Mouse (Mus musculus): Measurements from ENCODE around the gene Slc22a14. TPM values are rescaled to one million over a fixed set of nuclear protein-coding genes. Genes with fewer than 3 reads are reported as not detected.

The Slc22a14 gene
- polyA plus RNA-seq, 1 experiment: not detected

DNA sequence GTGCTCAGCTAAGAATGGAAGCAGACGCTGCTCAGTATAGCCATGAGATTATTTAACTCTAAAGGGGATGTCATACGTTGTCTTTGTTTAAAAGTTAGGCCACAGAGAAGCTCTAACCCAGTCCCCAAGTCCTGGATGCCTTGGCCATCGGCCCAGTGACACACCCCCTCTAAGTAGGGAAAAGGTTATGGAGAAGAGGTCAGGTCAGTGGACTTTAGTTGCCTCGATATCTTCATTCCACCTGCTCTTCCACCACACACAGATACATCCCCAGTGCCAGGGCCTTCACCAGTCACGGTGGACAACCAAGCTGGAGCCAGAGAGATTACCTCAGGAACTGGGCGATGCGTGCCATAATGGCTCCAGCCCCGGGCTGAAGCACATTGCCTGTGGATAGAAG is 209.9 kb downstream of the Slc22a14 start:
- H3K27me3 ChIP-seq (ENCODE audit: control insufficient read depth, insufficient read depth, insufficient read length): peaks cover 72% of the 10 kb centered on the region

GRCm38 (mm10) chr9:119151751-119152150 is 213.6 kb downstream of the Slc22a14 start:
- Histone ChIP-seq H3K27me3 (ENCODE audit: control insufficient read depth, insufficient read depth, insufficient read length) (peaks cover 59% of the 10 kb centered on the region), H3ac (ENCODE audit: control insufficient read depth, insufficient read length) (no peak overlapping the region)
- TF ChIP-seq POLR2AphosphoS2 (IDR thresholded peaks at IDR 0.05; ENCODE audit: insufficient read length, low read depth): no peak

More for the DNA sequence above, 209.9 kb downstream of the Slc22a14 start:
- Histone ChIP-seq H3K4me3 (no peak overlapping the region), H3K4me2 (ENCODE audit: low read depth) (no peak overlapping the region), H3ac (ENCODE audit: control insufficient read depth, insufficient read length) (no peak overlapping the region), H3K79me2 (ENCODE audit: control insufficient read depth, insufficient read depth) (no peaks in the 10 kb centered on the region), H3K36me3 (ENCODE audit: control insufficient read depth, insufficient read depth) (no peaks in the 10 kb centered on the region)
- no peak for TF ChIP-seq REST (IDR thresholded peaks at IDR 0.05; ENCODE audit: insufficient read depth, insufficient read length)
- no peak for TF ChIP-seq MAX (IDR thresholded peaks at IDR 0.05; ENCODE audit: low read depth)
- no peak for TF ChIP-seq MYOD1 (IDR thresholded peaks at IDR 0.05; ENCODE audit: control insufficient read depth in 1 of 3, insufficient read length in 2 of 3, low read depth in 2 of 3)
- no peak for TF ChIP-seq TCF12 (IDR thresholded peaks at IDR 0.05; ENCODE audit: insufficient read depth, poor library complexity, severe bottlenecking)
- TF ChIP-seq TCF3 (IDR thresholded peaks at IDR 0.05; ENCODE audit: insufficient read length, low read depth): no peak
- TF ChIP-seq CEBPB (IDR thresholded peaks at IDR 0.05; ENCODE audit: insufficient read depth, poor library complexity, severe bottlenecking): no peak

DNA sequence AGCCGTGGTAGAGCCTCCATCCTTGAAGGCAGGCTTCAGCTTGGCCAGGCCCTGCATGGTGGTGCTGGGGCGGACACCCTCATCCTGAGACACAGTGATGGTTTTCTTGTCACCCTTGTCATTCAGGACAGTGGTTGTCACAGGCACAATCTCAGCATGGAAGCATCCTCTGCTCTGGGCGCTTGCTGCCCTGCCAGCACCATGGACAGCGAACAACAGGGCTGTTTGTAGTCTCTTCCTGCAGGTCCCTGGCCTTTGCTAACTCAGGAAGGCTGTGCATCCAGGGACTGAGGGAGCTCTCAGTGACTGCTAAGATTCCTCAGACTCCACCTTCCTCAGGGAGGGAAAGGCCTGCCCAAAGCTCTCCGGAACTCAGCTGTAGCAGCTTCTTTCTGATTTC is 215.8 kb downstream of the Slc22a14 start:
- H3K79me2 ChIP-seq (ENCODE audit: control insufficient read depth, insufficient read depth): no peaks in the 10 kb centered on the region
- TF ChIP-seq REST (IDR thresholded peaks at IDR 0.05; ENCODE audit: insufficient read depth, insufficient read length): peak; percentile 96
- no peak for TF ChIP-seq MAX (IDR thresholded peaks at IDR 0.05; ENCODE audit: low read depth)
- no peak overlapping the region for H3K4me3 ChIP-seq
- peaks cover 52% of the 10 kb centered on the region for H3K27me3 ChIP-seq (ENCODE audit: control insufficient read depth, insufficient read depth, insufficient read length)
- no peak overlapping the region for H3ac ChIP-seq (ENCODE audit: control insufficient read depth, insufficient read length)
- H3K4me2 ChIP-seq (ENCODE audit: low read depth): no peak overlapping the region
- H3K36me3 ChIP-seq (ENCODE audit: control insufficient read depth, insufficient read depth): no peaks in the 10 kb centered on the region

More at GRCm38 (mm10) chr9:119151751-119152150, 213.6 kb downstream of the Slc22a14 start:
- no peak overlapping the region for H3K4me2 ChIP-seq (ENCODE audit: low read depth)
- H3K36me3 ChIP-seq (ENCODE audit: control insufficient read depth, insufficient read depth): no peaks in the 10 kb centered on the region
- H3K4me3 ChIP-seq: no peak overlapping the region
- no peaks in the 10 kb centered on the region for H3K79me2 ChIP-seq (ENCODE audit: control insufficient read depth, insufficient read depth)

DNA sequence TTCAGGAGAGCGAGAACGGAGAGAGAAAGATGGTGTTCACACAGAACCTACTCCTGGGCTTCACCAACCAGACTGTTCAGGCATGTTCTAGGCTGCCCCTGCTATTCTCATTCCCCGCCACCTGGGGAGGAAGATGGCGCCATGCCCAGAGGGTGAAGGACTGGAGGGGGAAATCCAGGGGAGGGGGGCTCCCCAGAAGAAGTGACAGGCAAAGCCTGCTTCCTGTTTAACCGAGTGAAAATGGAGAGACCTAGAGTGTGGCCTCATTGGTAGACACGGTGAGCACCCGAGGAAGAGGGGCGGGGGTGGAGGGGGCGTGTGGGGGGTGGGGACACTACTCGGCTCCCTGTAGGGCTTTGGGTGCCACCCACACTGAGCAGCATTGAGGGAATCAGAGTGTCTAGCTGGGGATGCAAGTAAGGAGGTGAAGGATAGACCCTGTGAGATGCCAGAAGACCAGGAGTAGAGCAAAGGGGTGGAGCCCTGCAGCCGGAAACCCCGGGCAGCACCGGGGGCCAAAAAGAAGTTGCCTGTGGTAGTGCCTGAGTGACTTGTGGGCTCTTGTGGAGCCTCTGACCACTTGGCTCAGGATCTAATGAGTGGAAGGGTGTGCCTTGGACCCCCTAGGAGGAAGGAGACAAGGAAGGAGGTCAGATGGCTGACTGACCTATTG is 219.1 kb downstream of the Slc22a14 start:
- Histone ChIP-seq H3K27me3 (ENCODE audit: control insufficient read depth, insufficient read depth, insufficient read length) (peaks cover 56% of the 10 kb centered on the region), H3ac (ENCODE audit: control insufficient read depth, insufficient read length) (no peak overlapping the region)
- TF ChIP-seq E2F4 (IDR thresholded peaks at IDR 0.05; ENCODE audit: insufficient read depth) (no peak), MAX (IDR thresholded peaks at IDR 0.05; ENCODE audit: low read depth) (no peak), SRF (IDR thresholded peaks at IDR 0.05; ENCODE audit: control insufficient read depth, insufficient read length, low read depth) (no peak), MYOG (IDR thresholded peaks at IDR 0.05; ENCODE audit: control insufficient read depth in 1 of 3, insufficient read depth in 1 of 3, insufficient read length in 2 of 3, low read depth in 2 of 3) (no peak), POLR2A (IDR thresholded peaks at IDR 0.05; ENCODE audit: insufficient read length, low read depth) (no peak), TCF3 (IDR thresholded peaks at IDR 0.05; ENCODE audit: insufficient read length, low read depth) (no peak), CEBPB (IDR thresholded peaks at IDR 0.05; ENCODE audit: insufficient read depth, poor library complexity, severe bottlenecking) (no peak), TCF12 (IDR thresholded peaks at IDR 0.05; ENCODE audit: insufficient read depth, poor library complexity, severe bottlenecking) (no peak), POLR2AphosphoS2 (IDR thresholded peaks at IDR 0.05; ENCODE audit: insufficient read length, low read depth) (no peak), REST (IDR thresholded peaks at IDR 0.05; ENCODE audit: insufficient read depth, insufficient read length) (no peak), MYOD1 (IDR thresholded peaks at IDR 0.05; ENCODE audit: control insufficient read depth in 1 of 3, insufficient read length in 2 of 3, low read depth in 2 of 3) (no peak), USF1 (IDR thresholded peaks at IDR 0.05; ENCODE audit: low read depth) (no peak)

GRCm38 (mm10) chr9:119145638-119146037 is 219.7 kb downstream of the Slc22a14 start:
- peaks cover 62% of the 10 kb centered on the region for H3K27me3 ChIP-seq (ENCODE audit: control insufficient read depth, insufficient read depth, insufficient read length)
- no peaks in the 10 kb centered on the region for H3K36me3 ChIP-seq (ENCODE audit: control insufficient read depth, insufficient read depth)
- no peak for TF ChIP-seq MYOD1 (IDR thresholded peaks at IDR 0.05; ENCODE audit: control insufficient read depth in 1 of 3, insufficient read length in 2 of 3, low read depth in 2 of 3)
- no peak for TF ChIP-seq MYOG (IDR thresholded peaks at IDR 0.05; ENCODE audit: control insufficient read depth in 1 of 3, insufficient read depth in 1 of 3, insufficient read length in 2 of 3, low read depth in 2 of 3)
- no peak for TF ChIP-seq TCF3 (IDR thresholded peaks at IDR 0.05; ENCODE audit: insufficient read length, low read depth)
- TF ChIP-seq POLR2A (IDR thresholded peaks at IDR 0.05; ENCODE audit: insufficient read length, low read depth): no peak
- no peak for TF ChIP-seq REST (IDR thresholded peaks at IDR 0.05; ENCODE audit: insufficient read depth, insufficient read length)
- no peak for TF ChIP-seq USF1 (IDR thresholded peaks at IDR 0.05; ENCODE audit: low read depth)
- TF ChIP-seq POLR2AphosphoS2 (IDR thresholded peaks at IDR 0.05; ENCODE audit: insufficient read length, low read depth): no peak
- TF ChIP-seq MAX (IDR thresholded peaks at IDR 0.05; ENCODE audit: low read depth): no peak
- TF ChIP-seq E2F4 (IDR thresholded peaks at IDR 0.05; ENCODE audit: insufficient read depth): no peak
- no peak for TF ChIP-seq CEBPB (IDR thresholded peaks at IDR 0.05; ENCODE audit: insufficient read depth, poor library complexity, severe bottlenecking)
- TF ChIP-seq TCF12 (IDR thresholded peaks at IDR 0.05; ENCODE audit: insufficient read depth, poor library complexity, severe bottlenecking): no peak
- no peak for TF ChIP-seq SRF (IDR thresholded peaks at IDR 0.05; ENCODE audit: control insufficient read depth, insufficient read length, low read depth)
- H3K4me3 ChIP-seq: no peak overlapping the region
- H3ac ChIP-seq (ENCODE audit: control insufficient read depth, insufficient read length): no peak overlapping the region
- H3K4me2 ChIP-seq (ENCODE audit: low read depth): no peak overlapping the region
- no peaks in the 10 kb centered on the region for H3K79me2 ChIP-seq (ENCODE audit: control insufficient read depth, insufficient read depth)

More for the DNA sequence above, 219.1 kb downstream of the Slc22a14 start:
- H3K36me3 ChIP-seq (ENCODE audit: control insufficient read depth, insufficient read depth): no peaks in the 10 kb centered on the region
- no peak overlapping the region for H3K4me2 ChIP-seq (ENCODE audit: low read depth)
- H3K4me3 ChIP-seq: no peak overlapping the region
- H3K79me2 ChIP-seq (ENCODE audit: control insufficient read depth, insufficient read depth): no peaks in the 10 kb centered on the region

All from myocyte (in vitro differentiated cells).